Mouse (Mus musculus) G1E (cell line): Measurements from ENCODE around the gene Kank2.

Source experiments
- CTCF ChIP-seq: IDR thresholded peaks from 2 replicates; pipeline ENCODE4 v1.5.1; 2012; ENCODE audit warnings: low read depth, low read length, inconsistent platforms, mixed read lengths
- GATA1 ChIP-seq: IDR thresholded peaks from 2 replicates; pipeline ENCODE4 v1.6.1; 2012; ENCODE audit warnings: borderline replicate concordance, low read length, inconsistent platforms, mixed read lengths
- TAL1 ChIP-seq: conservative IDR thresholded peaks from 2 replicates; pipeline ENCODE4 v1.6.1; 2012; ENCODE audit warnings: low read depth, low read length, inconsistent platforms, mixed read lengths

- TF ChIP-seq TAL1 (no peak), CTCF (no peak), GATA1 (no peak)
Measured at GRCm38 (mm10) chr9:21823957-21824356, 25.4 kb upstream of the Kank2 start.
